Mouse (Mus musculus) megakaryocyte, embryonic 14.5 days (primary cell): ENCODE measurements around the gene Wdr4.

Experiments
- FLI1 ChIP-seq: IDR thresholded peaks from 2 replicates; pipeline ENCODE4 v1.6.1; 2012; ENCODE audit warnings: low read length, inconsistent platforms, mixed read lengths
- GATA1 ChIP-seq: IDR thresholded peaks from 3 replicates; pipeline ENCODE4 v1.6.1; 2012; ENCODE audit warnings: mixed read lengths, low read length, inconsistent platforms, borderline replicate concordance

GRCm38 (mm10) chr17:31479108-31479844, 40.5 kb downstream of the Wdr4 start:
- TF ChIP-seq FLI1 (no peak), GATA1 (no peak)
